Mouse (Mus musculus): Measurements from ENCODE around the gene Rgs6. TPM values are rescaled to one million over a fixed set of nuclear protein-coding genes. Genes with fewer than 3 reads are reported as not detected.
A peak's percentile ranks its signal among the peaks of the same experiment; 100 is the strongest.

Rgs6 gene
- total and polyA plus RNA-seq, 3 experiments = not detected

DNA sequence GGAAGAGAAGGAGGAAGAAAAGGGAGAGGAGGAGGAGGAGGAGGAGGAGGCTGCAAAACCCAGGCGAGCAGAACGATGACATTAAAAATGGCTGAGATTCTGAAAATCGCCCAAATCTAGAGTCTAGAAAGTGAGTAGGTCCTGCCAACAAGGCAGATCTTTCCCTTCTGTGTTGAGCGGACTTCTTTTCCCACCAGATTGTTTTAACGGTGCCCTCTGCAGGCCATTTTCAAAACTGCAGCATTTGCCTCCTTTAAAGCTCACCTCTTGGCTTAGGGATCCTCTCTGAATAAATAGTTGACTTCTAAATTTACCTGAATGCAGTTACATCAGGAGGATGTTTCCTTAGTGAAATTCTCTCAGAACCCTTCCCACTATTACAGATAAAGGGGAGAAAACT is 358.4 kb downstream of the Rgs6 start:
- no peaks in the 10 kb centered on the region for H3K36me3 ChIP-seq (replicated peaks in 1 of 2; ENCODE audit: control insufficient read depth in 1 of 2, insufficient read depth in 1 of 2, low read length in 1 of 2)
- H3K9me3 ChIP-seq (replicated peaks; ENCODE audit: low read length) = no peaks in the 10 kb centered on the region
- H3K4me3 ChIP-seq (replicated peaks in 1 of 3; ENCODE audit: low read depth in 2 of 3, low read length in 2 of 3, poor library complexity in 1 of 3) = no peak overlapping the region
- DNase-seq (ENCODE audit: extremely low read depth) = peak; percentile 82
- TF ChIP-seq RCOR1 (conservative IDR thresholded peaks at IDR 0.05; ENCODE audit: low read depth, low read length) (no peak), ZC3H11A (IDR thresholded peaks at IDR 0.05; ENCODE audit: low read depth, low read length) (peak; percentile 13; the same call in 1 of the 2 replicates), E2F4 (IDR thresholded peaks at IDR 0.05; ENCODE audit: insufficient replicate concordance, low read depth, low read length) (no peak), SMC3 (IDR thresholded peaks at IDR 0.05; ENCODE audit: low read depth, low read length) (peak; percentile 79), ZMIZ1 (IDR thresholded peaks at IDR 0.05; ENCODE audit: low read depth, low read length) (no peak), ELF1 (IDR thresholded peaks at IDR 0.05; ENCODE audit: low read depth, low read length) (no peak), RAD21 (IDR thresholded peaks at IDR 0.05; ENCODE audit: low read depth, low read length) (peak; percentile 79), TBP (conservative IDR thresholded peaks at IDR 0.05; ENCODE audit: low read depth, low read length) (peak; percentile 94), CTCF (conservative IDR thresholded peaks at IDR 0.05 in 1 of 2, IDR thresholded peaks at IDR 0.05 in 1 of 2; ENCODE audit: low read depth in 2 of 2, low read length in 2 of 2) (peak; percentile 81 to 84)
- H3K27me3 ChIP-seq (replicated peaks) = no peaks in the 10 kb centered on the region
- peaks cover 0 to 6% of the 10 kb centered on the region in 2 experiments; a peak in 2 of 4 replicates for H3K4me1 ChIP-seq (ENCODE audit: control insufficient read depth in 1 of 2, insufficient read depth in 2 of 2)
- no peak overlapping the region for H3K9ac ChIP-seq (ENCODE audit: insufficient read depth, low read depth)
- H3K27ac ChIP-seq (ENCODE audit: insufficient read depth, low read depth) = no peak overlapping the region
- no peaks in the 10 kb centered on the region for H3K79me2 ChIP-seq (replicated peaks; ENCODE audit: control insufficient read depth, extremely low read depth, insufficient read depth, poor library complexity, severe bottlenecking)
- peak overlapping the region; percentile 76; the same call in 1 of the 2 replicates for H3K4me2 ChIP-seq (ENCODE audit: insufficient read depth, low read depth, poor library complexity, severe bottlenecking)
- dilution Hi-C loops (cut with MboI; ENCODE audit: extremely low pct_ligation_motif_present, extremely low pct_unique_long_range_greater_than_20kb, low sequenced_read_pairs) (no loop called here), in situ Hi-C loops (cut with MboI; ENCODE audit: low pct_ligation_motif_present, low pct_unique_long_range_greater_than_20kb, low sequenced_read_pairs) (no loop called here)

DNA sequence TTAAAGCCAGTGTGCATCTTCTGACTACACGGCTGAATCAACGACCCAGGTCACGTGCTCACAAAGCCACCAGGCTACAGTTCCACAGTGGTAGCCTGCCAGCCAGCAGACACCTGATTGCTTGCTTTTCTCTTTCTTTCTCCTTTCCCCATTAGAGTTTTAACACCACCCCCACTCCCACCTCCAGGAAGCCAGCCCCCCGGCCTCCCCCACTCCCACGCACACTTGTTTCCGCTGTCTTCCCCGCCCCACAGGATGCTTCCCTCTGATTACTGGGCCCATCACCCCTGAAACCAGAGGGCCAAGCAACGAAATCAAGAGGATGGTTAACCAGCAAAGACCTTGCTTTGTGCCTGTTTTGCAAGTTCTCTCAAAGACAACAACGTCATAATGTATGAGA is 373.0 kb downstream of the Rgs6 start:
- peaks cover 0 to 26% of the 10 kb centered on the region in 2 experiments; a peak in 2 of 4 replicates for H3K4me1 ChIP-seq (ENCODE audit: control insufficient read depth in 1 of 2, insufficient read depth in 2 of 2)
- no peaks in the 10 kb centered on the region for H3K27me3 ChIP-seq (replicated peaks)
- TF ChIP-seq MAFK (IDR thresholded peaks at IDR 0.05; ENCODE audit: insufficient replicate concordance, low read length) (no peak), HCFC1 (IDR thresholded peaks at IDR 0.05; ENCODE audit: low read depth, low read length) (no peak), RCOR1 (conservative IDR thresholded peaks at IDR 0.05; ENCODE audit: low read depth, low read length) (no peak), MAZ (IDR thresholded peaks at IDR 0.05; ENCODE audit: low read depth, low read length) (no peak)
- dilution Hi-C loops (cut with MboI; ENCODE audit: extremely low pct_ligation_motif_present, extremely low pct_unique_long_range_greater_than_20kb, low sequenced_read_pairs) = no loop called here
- no peak overlapping the region for H3K27ac ChIP-seq (ENCODE audit: insufficient read depth, low read depth)
- H3K9ac ChIP-seq (ENCODE audit: insufficient read depth, low read depth) = no peak overlapping the region
- no peak overlapping the region for H3K4me2 ChIP-seq (ENCODE audit: insufficient read depth, low read depth, poor library complexity, severe bottlenecking)
- in situ Hi-C loops (cut with MboI; ENCODE audit: low pct_ligation_motif_present, low pct_unique_long_range_greater_than_20kb, low sequenced_read_pairs) = no loop called here
- H3K4me3 ChIP-seq (replicated peaks in 1 of 3; ENCODE audit: low read depth in 2 of 3, low read length in 2 of 3, poor library complexity in 1 of 3) = no peak overlapping the region
- H3K9me3 ChIP-seq (replicated peaks; ENCODE audit: low read length) = no peaks in the 10 kb centered on the region
- DNase-seq (ENCODE audit: extremely low read depth) = no peak
- H3K79me2 ChIP-seq (replicated peaks; ENCODE audit: control insufficient read depth, extremely low read depth, insufficient read depth, poor library complexity, severe bottlenecking) = no peaks in the 10 kb centered on the region
- no peaks in the 10 kb centered on the region for H3K36me3 ChIP-seq (replicated peaks in 1 of 2; ENCODE audit: control insufficient read depth in 1 of 2, insufficient read depth in 1 of 2, low read length in 1 of 2)

DNA sequence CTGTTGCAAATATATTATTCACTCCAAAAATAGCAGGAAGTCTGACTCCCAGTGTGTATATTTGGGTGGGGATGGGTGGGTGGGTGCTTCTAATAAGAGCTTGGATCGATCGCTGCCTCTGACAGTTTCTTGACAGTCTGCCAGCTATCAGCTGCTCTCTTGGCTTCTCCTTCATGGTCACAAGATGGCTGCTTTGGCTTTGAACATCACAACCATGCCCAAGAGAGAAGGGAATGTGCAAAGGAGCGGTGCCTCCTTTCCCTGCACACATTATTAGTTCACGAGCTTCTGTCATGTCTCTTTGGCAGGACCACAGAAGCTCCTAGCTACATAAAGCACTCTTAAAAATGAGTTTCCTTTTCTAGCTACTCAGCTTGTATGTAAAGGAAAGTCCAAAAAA is 373.8 kb downstream of the Rgs6 start:
- Histone ChIP-seq H3K4me1 (ENCODE audit: control insufficient read depth in 1 of 2, insufficient read depth in 2 of 2) (peaks cover 0 to 31% of the 10 kb centered on the region in 2 experiments; a peak in 2 of 4 replicates), H3K27ac (ENCODE audit: insufficient read depth, low read depth) (no peak overlapping the region), H3K9ac (ENCODE audit: insufficient read depth, low read depth) (no peak overlapping the region), H3K27me3 (replicated peaks) (no peaks in the 10 kb centered on the region), H3K36me3 (replicated peaks in 1 of 2; ENCODE audit: control insufficient read depth in 1 of 2, insufficient read depth in 1 of 2, low read length in 1 of 2) (no peaks in the 10 kb centered on the region), H3K79me2 (replicated peaks; ENCODE audit: control insufficient read depth, extremely low read depth, insufficient read depth, poor library complexity, severe bottlenecking) (no peaks in the 10 kb centered on the region), H3K9me3 (replicated peaks; ENCODE audit: low read length) (no peaks in the 10 kb centered on the region), H3K4me3 (replicated peaks in 1 of 3; ENCODE audit: low read depth in 2 of 3, low read length in 2 of 3, poor library complexity in 1 of 3) (no peak overlapping the region), H3K4me2 (ENCODE audit: insufficient read depth, low read depth, poor library complexity, severe bottlenecking) (no peak overlapping the region)
- DNase-seq (ENCODE audit: extremely low read depth) = no peak
- TF ChIP-seq POLR2A (IDR thresholded peaks at IDR 0.05; ENCODE audit: low read depth, low read length) (no peak), MYC (IDR thresholded peaks at IDR 0.05; ENCODE audit: low read depth, low read length) (no peak), POLR2AphosphoS2 (IDR thresholded peaks at IDR 0.05; ENCODE audit: low read depth, low read length) (no peak), CHD2 (IDR thresholded peaks at IDR 0.05; ENCODE audit: low read length) (no peak), ZMIZ1 (IDR thresholded peaks at IDR 0.05; ENCODE audit: low read depth, low read length) (no peak)
- dilution Hi-C loops (cut with MboI; ENCODE audit: extremely low pct_ligation_motif_present, extremely low pct_unique_long_range_greater_than_20kb, low sequenced_read_pairs) (no loop called here), in situ Hi-C loops (cut with MboI; ENCODE audit: low pct_ligation_motif_present, low pct_unique_long_range_greater_than_20kb, low sequenced_read_pairs) (no loop called here)
